Mouse (Mus musculus) embryonic facial prominence, embryonic 15.5 days (tissue): Measurements from ENCODE around the gene Bgn. TPM values are rescaled to one million over a fixed set of nuclear protein-coding genes. Genes with fewer than 3 reads are reported as not detected.
"Not testable (repeated sequence)": the region's sequence is repeated elsewhere in the genome, so short reads cannot be mapped to it uniquely, and the experiment has no call there.

Experiments used
- ATAC-seq: fragments of 200-750 bp; cut with Nextera tagmentation; 2 replicates; pipeline ENCODE4 v1.8.0; 2017; ENCODE audit warnings: low read depth, moderate TSS enrichment; ENCODE audit not compliant: insufficient number of reproducible peaks, low FRiP score, low TSS enrichment
- H3K27ac ChIP-seq: fragments of 300-500 bp; sonication (generic); replicated peaks from 2 replicates; pipeline ENCODE4 v1.5.1; 2015; ENCODE audit warnings: mild to moderate bottlenecking, inconsistent platforms
- H3K27me3 ChIP-seq: fragments of 300-500 bp; sonication (generic); 2 replicates; pipeline ENCODE4 v1.6.1; 2015; ENCODE audit warnings: inconsistent platforms
- H3K36me3 ChIP-seq: fragments of 300-500 bp; sonication (generic); 2 replicates; pipeline ENCODE4 v1.6.1; 2015; ENCODE audit warnings: mild to moderate bottlenecking, inconsistent platforms
- H3K4me1 ChIP-seq: fragments of 300-500 bp; sonication (generic); 2 replicates; pipeline ENCODE4 v1.6.1; 2015; ENCODE audit warnings: inconsistent platforms
- H3K4me2 ChIP-seq: fragments of 300-500 bp; sonication (generic); replicated peaks from 2 replicates; pipeline ENCODE4 v1.6.1; 2015; ENCODE audit warnings: mild to moderate bottlenecking, inconsistent platforms
- H3K4me3 ChIP-seq: fragments of 300-500 bp; sonication (generic); replicated peaks from 2 replicates; pipeline ENCODE4 v1.5.1; 2015; ENCODE audit warnings: mild to moderate bottlenecking, inconsistent platforms
- H3K9ac ChIP-seq: fragments of 300-500 bp; sonication (generic); 2 replicates; pipeline ENCODE4 v1.6.1; 2015; ENCODE audit warnings: inconsistent platforms
- H3K9me3 ChIP-seq: fragments of 300-500 bp; sonication (generic); replicated peaks from 2 replicates; pipeline ENCODE4 v1.6.1; 2016; ENCODE audit warnings: inconsistent platforms
- WGBS: fragments of 180-500 bp; shearing (Covaris S2); methylation state at CpG from one replicate; pipeline ENCODE4 v1.1.7; 2015; 5-methylcytosine and 5-hydroxymethylcytosine counted together
- polyA plus RNA-seq: library from polyadenylated mRNA; unstranded; fragments of >200 nt; fragmentation: Nextera tagmentation; extraction: Ambion mirVana; gene quantifications from 2 replicates; pipeline ENCODE4 v1.2.1, GENCODE M21; 2015

Bgn gene
- polyA plus RNA-seq, 1 experiment from 2014 or later = 313 TPM

GRCm38 (mm10) chrX:73490186-73490585 is 6.8 kb downstream of the Bgn start:
- H3K4me3 ChIP-seq = no peak overlapping the region
- H3K36me3 ChIP-seq = 0 out of 2 replicates have a peak, but pooled peaks cover 5% of the 10 kb centered on the region
- peaks cover 23% of the 10 kb centered on the region for H3K4me1 ChIP-seq
- 0 out of 2 replicates have a peak, but pooled peaks have one; percentile 36 for ATAC-seq
- peak overlapping the region; percentile 22; the same call in 1 of the 2 replicates for H3K27ac ChIP-seq
- no peaks in the 10 kb centered on the region for H3K9me3 ChIP-seq
- no peak overlapping the region for H3K4me2 ChIP-seq
- H3K9ac ChIP-seq = no peak overlapping the region
- WGBS = 35% methylated on average over 4 of the region's 4 CpGs
- H3K27me3 ChIP-seq = no peaks in the 10 kb centered on the region

GRCm38 (mm10) chrX:73490804-73491203 is 7.4 kb downstream of the Bgn start:
- Histone ChIP-seq H3K27me3 (no peaks in the 10 kb centered on the region), H3K9ac (no peak overlapping the region), H3K27ac (no peak overlapping the region), H3K4me3 (no peak overlapping the region), H3K4me2 (no peak overlapping the region), H3K36me3 (0 out of 2 replicates have a peak, but pooled peaks cover 5% of the 10 kb centered on the region), H3K9me3 (no peaks in the 10 kb centered on the region), H3K4me1 (peaks cover 21% of the 10 kb centered on the region)
- no peak for ATAC-seq
- WGBS = 84% methylated on average over 3 of the region's 3 CpGs

GRCm38 (mm10) chrX:73493567-73493966 is 10.2 kb downstream of the Bgn start:
- H3K36me3 ChIP-seq, H3K9ac ChIP-seq, H3K4me3 ChIP-seq, H3K9me3 ChIP-seq, H3K27ac ChIP-seq, H3K27me3 ChIP-seq, ATAC-seq, H3K4me2 ChIP-seq: not testable (repeated sequence)
- whole genome bisulfite sequencing = 10% methylated on average over 1 of the region's 2 CpGs
- H3K4me1 ChIP-seq = peaks cover 16% of the 10 kb centered on the region

GRCm38 (mm10) chrX:73496746-73497145 is 13.3 kb downstream of the Bgn start:
- no peak overlapping the region for H3K4me2 ChIP-seq
- no peak overlapping the region for H3K27ac ChIP-seq
- H3K9ac ChIP-seq = no peak overlapping the region
- H3K4me3 ChIP-seq = no peak overlapping the region
- 0 out of 2 replicates have a peak, but pooled peaks cover 5% of the 10 kb centered on the region for H3K36me3 ChIP-seq
- H3K9me3 ChIP-seq = no peaks in the 10 kb centered on the region
- WGBS = 76% methylated on average over 4 of the region's 4 CpGs
- H3K27me3 ChIP-seq = peaks cover 5% of the 10 kb centered on the region
- peak; percentile 43; the same call in 1 of the 2 replicates for ATAC-seq
- no peaks in the 10 kb centered on the region for H3K4me1 ChIP-seq

- 72% methylated on average over 5 of the region's 5 CpGs for WGBS
- H3K4me3 ChIP-seq = no peak overlapping the region
- no peaks in the 10 kb centered on the region for H3K9me3 ChIP-seq
- peaks cover 6% of the 10 kb centered on the region; the same call in 1 of the 2 replicates for H3K4me1 ChIP-seq
- no peaks in the 10 kb centered on the region for H3K36me3 ChIP-seq
- no peak overlapping the region for H3K9ac ChIP-seq
- ATAC-seq = no peak
- peaks cover 46% of the 10 kb centered on the region for H3K27me3 ChIP-seq
- H3K27ac ChIP-seq = no peak overlapping the region
- no peak overlapping the region for H3K4me2 ChIP-seq
Measured at GRCm38 (mm10) chrX:73505130-73505735, 21.8 kb downstream of the Bgn start.

GRCm38 (mm10) chrX:73506577-73506976 is 23.2 kb downstream of the Bgn start:
- no peak overlapping the region for H3K27ac ChIP-seq
- ATAC-seq = no peak
- H3K4me1 ChIP-seq = peaks cover 6% of the 10 kb centered on the region; the same call in 1 of the 2 replicates
- H3K36me3 ChIP-seq = no peaks in the 10 kb centered on the region
- no peak overlapping the region for H3K4me3 ChIP-seq
- WGBS = 66% methylated on average over 4 of the region's 4 CpGs
- no peak overlapping the region for H3K4me2 ChIP-seq
- H3K27me3 ChIP-seq = peaks cover 42% of the 10 kb centered on the region
- no peaks in the 10 kb centered on the region for H3K9me3 ChIP-seq
- H3K9ac ChIP-seq = no peak overlapping the region

GRCm38 (mm10) chrX:73509209-73509608 is 25.8 kb downstream of the Bgn start:
- Histone ChIP-seq H3K27me3 (peaks cover 19% of the 10 kb centered on the region), H3K36me3 (no peaks in the 10 kb centered on the region), H3K9ac (no peak overlapping the region), H3K27ac (no peak overlapping the region), H3K4me3 (no peak overlapping the region), H3K9me3 (no peaks in the 10 kb centered on the region), H3K4me2 (no peak overlapping the region), H3K4me1 (peaks cover 4% of the 10 kb centered on the region; the same call in 1 of the 2 replicates)
- 73% methylated on average over 3 of the region's 3 CpGs for WGBS
- ATAC-seq = no peak

GRCm38 (mm10) chrX:73512904-73513303 is 29.5 kb downstream of the Bgn start:
- 26% methylated on average over 3 of the region's 3 CpGs for WGBS
- Histone ChIP-seq H3K4me2 (no peak overlapping the region), H3K36me3 (no peaks in the 10 kb centered on the region), H3K9me3 (no peaks in the 10 kb centered on the region), H3K27me3 (0 out of 2 replicates have a peak, but pooled peaks cover 7% of the 10 kb centered on the region), H3K4me3 (no peak overlapping the region), H3K9ac (no peak overlapping the region), H3K4me1 (peaks cover 4% of the 10 kb centered on the region; the same call in 1 of the 2 replicates), H3K27ac (no peak overlapping the region)
- ATAC-seq = no peak

GRCm38 (mm10) chrX:73516556-73516955 is 33.2 kb downstream of the Bgn start:
- Histone ChIP-seq H3K27me3 (0 out of 2 replicates have a peak, but pooled peaks cover 4% of the 10 kb centered on the region), H3K9me3 (no peaks in the 10 kb centered on the region), H3K4me3 (no peak overlapping the region), H3K27ac (no peak overlapping the region), H3K9ac (no peak overlapping the region), H3K4me1 (peaks cover 4% of the 10 kb centered on the region; the same call in 1 of the 2 replicates), H3K36me3 (no peaks in the 10 kb centered on the region), H3K4me2 (no peak overlapping the region)
- no peak for ATAC-seq
- 56% methylated on average over 4 of the region's 4 CpGs for WGBS

- H3K36me3 ChIP-seq = no peaks in the 10 kb centered on the region
- H3K4me1 ChIP-seq = peaks cover 4% of the 10 kb centered on the region; the same call in 1 of the 2 replicates
- H3K4me3 ChIP-seq = no peak overlapping the region
- no peaks in the 10 kb centered on the region for H3K9me3 ChIP-seq
- H3K27me3 ChIP-seq = 0 out of 2 replicates have a peak, but pooled peaks cover 4% of the 10 kb centered on the region
- H3K4me2 ChIP-seq = no peak overlapping the region
- ATAC-seq = no peak
- no peak overlapping the region for H3K9ac ChIP-seq
- H3K27ac ChIP-seq = no peak overlapping the region
Measured at GRCm38 (mm10) chrX:73517060-73517600, 33.7 kb downstream of the Bgn start.

- Histone ChIP-seq H3K36me3 (no peaks in the 10 kb centered on the region), H3K9ac (no peak overlapping the region), H3K9me3 (no peaks in the 10 kb centered on the region), H3K4me1 (peaks cover 4% of the 10 kb centered on the region; the same call in 1 of the 2 replicates), H3K27ac (no peak overlapping the region), H3K27me3 (0 out of 2 replicates have a peak, but pooled peaks cover under 1% of the 10 kb centered on the region), H3K4me3 (no peak overlapping the region), H3K4me2 (no peak overlapping the region)
- no peak for ATAC-seq
- 81% methylated on average over 3 of the region's 3 CpGs for WGBS
Measured at GRCm38 (mm10) chrX:73520692-73521091, 37.3 kb downstream of the Bgn start.
